In the genomic region with DNA sequence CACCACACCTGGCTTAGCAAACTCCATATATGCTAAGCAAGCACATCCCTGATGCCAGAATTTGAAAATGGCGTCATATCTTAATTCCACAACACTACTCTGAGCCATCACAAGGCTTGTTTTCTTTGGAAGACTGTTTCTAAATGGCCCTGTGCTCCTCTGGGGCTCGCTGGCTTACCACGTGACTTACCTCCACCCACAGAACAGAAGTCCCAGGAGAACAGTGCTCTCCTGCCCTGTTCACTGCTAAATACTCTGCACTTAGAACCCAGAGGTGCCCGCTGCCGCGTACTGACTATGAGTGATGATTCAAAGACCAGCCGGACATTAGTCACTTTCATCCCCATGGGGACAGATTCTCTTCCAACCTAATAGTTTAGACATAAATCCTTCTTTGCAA, we compare ENCODE assay signal across 16 mouse cellular contexts.
A peak's percentile ranks its signal among the peaks of the same experiment; 100 is the strongest.
DNase-seq lines count a peak whose midpoint lies in the region; ATAC-seq and TF ChIP-seq lines count a peak whose summit lies in the region.
"Had no signal": no experiment of that assay in that cellular context is flagged by ENCODE, and none has a peak within 500 bp of the region (broad histone marks: within the 10 kb centered on the region; RNA-seq: fewer than 3 reads in every experiment).

No protein-coding gene starts in this region.

- TF ChIP-seq POLR2A in kidney, adult 2 months (IDR thresholded peaks at IDR 0.05; ENCODE audit: low read depth, low read length): no peak
- TF ChIP-seq POLR2A in embryonic fibroblast, embryonic 13.5 days (IDR thresholded peaks at IDR 0.05; ENCODE audit: low read depth, low read length): no peak

- DNase-seq in adrenal gland, postnatal 10 days: peak; percentile 23
- no peak for DNase-seq in adrenal gland, postnatal 14 days
- peak; percentile 79 for DNase-seq in kidney, adult 2 months
- no peak for DNase-seq in kidney, adult 18-20 months
- DNase-seq in MN1 (ENCODE audit: low spot score): no peak
- no peak for DNase-seq in T-cell, adult 2 months (ENCODE audit: low spot score)
- DNase-seq: adrenal gland, adult 2 months; cerebellum, postnatal 36 days; lung, adult 2 months; right cerebral cortex, postnatal 14 days had no signal

- H3K27ac ChIP-seq in kidney, adult 2 months (ENCODE audit: insufficient read depth, low read depth, low read length): no peak overlapping the region
- H3K27ac ChIP-seq in embryonic fibroblast, embryonic 13.5 days (ENCODE audit: insufficient read depth, low read length): peak overlapping the region; percentile 62; the same call in 1 of the 2 replicates
- peak overlapping the region; percentile 16; the same call in 1 of the 2 replicates for H3K27ac ChIP-seq in limb, embryonic 13.5 days
- H3K27ac ChIP-seq: embryonic facial prominence, embryonic 15.5 days had no signal

- no peak overlapping the region for H3K4me2 ChIP-seq in limb, embryonic 13.5 days (replicated peaks)
- H3K4me2 ChIP-seq: embryonic facial prominence, embryonic 15.5 days; heart, embryonic 11.5 days; neural tube, embryonic 13.5 days had no signal

- H3K4me3 ChIP-seq in kidney, adult 2 months (ENCODE audit: insufficient read depth, low read depth, low read length): no peak overlapping the region
- H3K4me3 ChIP-seq in embryonic fibroblast, embryonic 13.5 days (ENCODE audit: insufficient read depth, low read length): no peak overlapping the region
- H3K4me3 ChIP-seq in limb, embryonic 13.5 days: no peak overlapping the region
- H3K4me3 ChIP-seq: embryonic facial prominence, embryonic 15.5 days; neural tube, embryonic 13.5 days had no signal

- no peaks in the 10 kb centered on the region for H3K9me3 ChIP-seq in limb, embryonic 13.5 days
- H3K9me3 ChIP-seq: embryonic facial prominence, embryonic 15.5 days; neural tube, embryonic 13.5 days had no signal

- no peaks in the 10 kb centered on the region for H3K27me3 ChIP-seq in kidney, adult 2 months (replicated peaks; ENCODE audit: control insufficient read depth, insufficient read depth, low read length)
- no peaks in the 10 kb centered on the region for H3K27me3 ChIP-seq in limb, embryonic 13.5 days
- H3K27me3 ChIP-seq: embryonic facial prominence, embryonic 15.5 days; neural tube, embryonic 13.5 days had no signal

- ATAC-seq in limb, embryonic 13.5 days (ENCODE audit: low FRiP score, low read depth): no peak
- ATAC-seq: hindbrain, embryonic 16.5 days had no signal

- 0 out of 2 replicates have a peak overlapping the region, but pooled peaks have one; percentile 19 for H3K9ac ChIP-seq in limb, embryonic 13.5 days
- H3K9ac ChIP-seq: embryonic facial prominence, embryonic 15.5 days; neural tube, embryonic 13.5 days had no signal

- peaks cover 10% of the 10 kb centered on the region; the same call in 1 of the 2 replicates for H3K4me1 ChIP-seq in kidney, adult 2 months (ENCODE audit: control insufficient read depth, insufficient read depth, low read length)
- peaks cover 16% of the 10 kb centered on the region for H3K4me1 ChIP-seq in embryonic fibroblast, embryonic 13.5 days (ENCODE audit: control insufficient read depth, insufficient read depth, low read length)
- H3K4me1 ChIP-seq in limb, embryonic 13.5 days: peaks cover 50% of the 10 kb centered on the region

- WGBS in kidney, adult 2 months: 58% methylated on average over 7 of the region's 7 CpGs
- WGBS in limb, embryonic 13.5 days: 78% methylated on average over 7 of the region's 7 CpGs

- H3K36me3 ChIP-seq in kidney, adult 2 months (ENCODE audit: control insufficient read depth, insufficient read depth, low read length): no peaks in the 10 kb centered on the region
- H3K36me3 ChIP-seq in limb, embryonic 13.5 days: no peaks in the 10 kb centered on the region
- H3K36me3 ChIP-seq: embryonic facial prominence, embryonic 15.5 days; neural tube, embryonic 13.5 days had no signal

- no peak for TF ChIP-seq CTCF in kidney, adult 2 months (conservative IDR thresholded peaks at IDR 0.05; ENCODE audit: insufficient read depth, insufficient read length, low read depth, low read length)
- TF ChIP-seq CTCF in embryonic fibroblast, embryonic 13.5 days (IDR thresholded peaks at IDR 0.05; ENCODE audit: borderline replicate concordance, insufficient read depth, low read length): no peak

Comparison
In these comparisons a context has a peak if more than half of its experiments do, and no peak if none do; other contexts are left out.
1. DNase-seq: peak in adrenal gland, postnatal 10 days (single experiment) and kidney, adult 2 months (single experiment); none in adrenal gland, postnatal 14 days (single experiment), kidney, adult 18-20 months (single experiment), MN1 (single experiment) and T-cell, adult 2 months (single experiment).